Mouse (Mus musculus) layer of hippocampus, postnatal 10 days (tissue): ENCODE measurements around the gene Clmn. TPM values are rescaled to one million over a fixed set of nuclear protein-coding genes. Genes with fewer than 3 reads are reported as not detected.

Source experiments
- DNase-seq, 2 experiments: peaks; one replicate each; pipeline ENCODE4 v3.0.0; 2021; ENCODE audit warnings: low spot score in 2 of 2
- long read RNA-seq: library from polyadenylated mRNA; stranded (forward); transcript quantifications from one replicate; pipeline ENCODE4 v2.0.0, GENCODE M21; 2023
- total RNA-seq, 2 experiments: library from RNA; stranded (reverse); gene quantifications; 2 replicates each; pipeline ENCODE4 v1.2.3; 2021

Clmn gene
- total RNA-seq = 10 to 100 TPM; 42.3 to 43.7 TPM
- long read RNA-seq, full-length matches to known transcripts = 3 of 11 reads
- long read RNA-seq, partial matches to known transcripts = 3 of 11 reads
- long read RNA-seq, other reads (novel, unspliced or antisense) = 5 of 11 reads

DNA sequence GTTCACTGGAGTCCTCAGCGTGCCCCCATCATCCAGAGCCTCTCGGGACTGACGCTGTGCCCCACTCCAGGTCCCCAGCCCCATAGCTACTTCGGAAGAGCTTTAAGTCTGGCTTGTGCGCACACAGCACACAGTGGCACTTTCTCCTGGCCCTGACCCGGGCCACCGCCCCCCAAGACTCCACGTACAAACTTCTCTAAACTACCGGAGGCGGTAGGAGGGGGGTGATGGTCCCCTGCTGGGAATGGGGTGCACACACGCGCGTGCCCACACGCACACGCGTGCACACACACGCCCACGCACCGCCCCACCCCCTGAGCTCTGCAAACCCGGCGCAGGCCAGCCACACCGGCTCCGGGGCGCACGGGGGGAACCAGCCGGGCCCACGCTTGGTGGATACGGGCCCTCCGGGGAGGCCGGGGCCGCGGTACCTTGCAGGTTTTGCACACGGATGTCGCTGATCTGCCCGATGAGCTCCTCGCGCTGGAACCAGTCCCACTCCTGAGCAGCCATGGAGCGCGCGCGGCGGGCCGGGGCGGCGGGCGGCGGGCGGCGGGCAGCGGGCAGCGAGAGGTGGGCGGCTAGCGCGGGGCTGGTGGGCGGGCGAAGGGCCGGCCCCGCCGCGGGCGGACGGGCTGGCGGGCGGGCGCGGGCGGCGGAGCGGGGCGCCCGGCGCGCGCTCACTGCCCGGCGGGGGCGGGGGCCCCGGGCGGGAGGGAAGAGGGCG is at the start of gene Clmn:
Clmn (minus strand) TSS at position 638 of the 727 bp plus-strand sequence.
- peak; percentile 63 to 71 for DNase-seq

DNA sequence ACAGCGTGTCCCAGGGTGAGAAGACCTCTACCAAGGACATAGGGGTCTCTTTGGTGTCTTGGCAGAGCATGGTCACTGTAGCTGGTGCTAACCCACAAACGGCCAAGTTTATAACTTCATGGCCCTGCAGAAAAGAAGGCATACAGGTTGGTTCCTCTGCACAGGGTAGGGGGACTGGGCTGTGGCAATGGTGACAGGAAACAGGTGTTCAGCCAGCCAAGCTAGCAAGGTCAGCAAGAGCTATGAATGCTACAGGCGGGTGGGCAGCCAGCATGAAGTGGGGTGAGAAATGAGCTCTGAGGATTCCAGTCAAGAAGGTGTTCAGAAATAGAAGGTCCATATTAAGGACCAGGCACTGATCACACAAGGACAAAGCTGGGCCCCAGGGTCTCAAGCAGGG is 48.1 kb upstream of the Clmn start:
- no peak for DNase-seq

DNA sequence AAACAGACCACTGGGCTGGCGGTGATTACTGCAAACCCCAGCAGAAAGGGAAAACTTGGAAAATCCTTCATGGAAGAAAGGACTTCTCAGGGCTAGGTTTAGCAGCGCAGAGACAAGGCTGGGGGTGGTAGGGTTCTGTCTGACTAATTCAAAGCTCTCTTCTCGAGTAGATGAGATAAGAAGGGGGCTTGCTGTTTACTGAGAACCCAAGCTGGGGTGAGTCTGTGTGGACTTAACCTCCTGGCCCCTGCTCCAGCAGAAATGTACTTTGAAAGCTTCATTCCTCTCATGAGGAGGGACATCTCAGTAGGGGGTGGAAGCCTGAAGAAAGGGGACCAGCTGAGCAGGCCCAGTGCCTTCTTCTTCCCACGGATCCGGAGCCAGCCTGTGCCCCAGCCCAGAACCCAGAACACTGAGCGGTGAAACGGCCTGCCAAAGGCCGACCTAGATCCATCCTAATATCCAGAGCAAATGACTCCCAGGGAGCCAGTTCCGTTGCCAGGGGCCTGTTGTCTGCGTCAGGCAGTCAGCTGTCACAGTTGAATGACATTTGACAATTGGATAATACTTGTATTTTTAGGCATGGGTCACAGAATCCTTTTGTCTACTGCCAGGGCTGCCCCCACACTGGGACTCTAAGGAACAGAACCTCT is 47.5 kb upstream of the Clmn start:
- DNase-seq = peak; percentile 53 to 64

DNA sequence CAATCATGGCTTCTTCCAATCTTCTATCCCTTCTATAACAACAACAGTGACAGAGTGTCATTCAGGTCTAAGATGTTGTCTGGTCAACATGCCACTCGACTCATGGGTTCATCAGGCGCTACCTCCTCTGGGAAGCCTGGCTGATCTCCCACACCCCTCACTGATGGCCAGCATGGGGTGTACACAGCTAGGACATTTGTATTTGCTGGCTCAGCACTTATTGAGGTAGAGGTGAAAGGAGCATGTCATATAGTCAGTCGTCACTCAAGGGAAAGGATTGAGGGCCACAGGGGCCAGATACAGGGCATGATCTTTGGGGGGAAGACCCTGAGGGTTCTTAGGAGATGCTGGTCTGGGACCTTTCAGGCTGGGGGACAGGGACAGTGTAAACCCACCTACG is 44.9 kb upstream of the Clmn start:
- no peak for DNase-seq

DNA sequence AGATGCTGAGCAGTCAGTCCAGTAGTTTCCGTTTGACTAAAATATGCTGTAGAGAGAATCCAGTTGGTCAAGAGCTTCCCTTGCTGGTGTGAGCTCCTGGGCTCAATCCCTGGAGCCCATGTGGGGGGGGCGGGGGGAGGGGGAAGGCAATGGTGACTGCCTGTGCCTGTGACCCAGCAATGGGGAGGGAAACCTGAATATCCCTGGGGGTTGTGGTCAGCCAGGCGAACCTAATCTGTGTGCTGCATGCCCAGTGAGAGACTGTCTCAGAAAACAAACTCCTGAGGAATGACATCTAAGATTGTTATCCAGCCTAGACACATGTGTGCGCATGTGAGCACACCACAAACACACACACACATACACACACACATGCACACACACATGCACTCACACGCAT is 44.1 kb upstream of the Clmn start:
- DNase-seq = no peak

DNA sequence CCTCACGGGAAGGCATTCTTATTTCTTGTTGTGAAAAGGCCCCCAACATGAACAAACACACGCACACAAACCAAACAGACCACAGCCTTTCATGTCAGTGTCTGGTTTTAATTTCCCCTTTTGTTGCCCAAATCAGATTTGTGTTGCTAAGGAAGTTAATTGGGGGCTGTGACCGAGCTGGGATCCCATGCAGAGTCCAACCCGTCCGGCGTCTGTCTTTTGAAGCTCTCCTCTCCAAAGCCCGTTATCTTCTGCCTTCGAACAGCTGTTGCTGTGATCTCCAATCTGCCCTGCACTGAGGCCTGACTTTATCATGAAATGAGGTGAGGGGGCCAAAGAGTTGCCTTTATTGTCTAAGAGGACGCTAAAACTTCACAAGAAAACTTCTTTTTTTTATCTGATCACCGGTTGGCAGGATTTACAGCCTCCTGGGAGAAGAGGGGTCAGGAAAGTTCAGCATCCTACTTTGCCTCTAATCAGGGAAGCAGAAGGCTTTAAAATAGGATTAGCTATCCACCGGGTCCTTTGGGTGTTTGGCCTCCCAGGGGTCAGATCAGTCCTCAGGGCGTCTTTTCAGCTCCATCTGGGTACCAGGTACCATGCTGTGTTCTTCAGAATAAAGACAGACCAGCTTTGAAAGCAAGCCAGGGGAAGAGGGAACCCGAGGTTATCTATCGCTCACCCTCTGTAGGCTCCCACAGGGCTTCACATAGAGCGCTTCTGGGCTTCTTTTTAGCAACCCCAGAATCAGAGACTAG is 43.3 kb upstream of the Clmn start:
- no peak for DNase-seq

DNA sequence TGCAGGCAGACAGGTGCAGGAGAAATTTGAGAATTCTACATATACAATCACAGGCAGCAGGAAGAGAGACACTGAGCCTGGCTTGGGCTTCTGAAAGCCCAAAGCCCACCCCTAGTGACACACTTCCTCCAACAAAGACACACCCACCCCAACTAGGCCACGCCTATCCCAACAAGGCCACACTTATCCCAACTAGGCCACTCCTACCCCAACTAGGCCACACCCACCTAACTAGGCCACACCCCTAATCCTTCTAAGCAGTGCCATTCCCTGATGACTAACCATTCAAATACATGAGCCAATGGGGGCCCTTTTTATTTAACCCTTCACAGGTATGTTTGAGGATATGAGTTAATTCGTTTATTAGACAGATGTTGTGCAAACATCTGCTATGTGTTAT is 42.3 kb upstream of the Clmn start:
- DNase-seq = no peak

DNA sequence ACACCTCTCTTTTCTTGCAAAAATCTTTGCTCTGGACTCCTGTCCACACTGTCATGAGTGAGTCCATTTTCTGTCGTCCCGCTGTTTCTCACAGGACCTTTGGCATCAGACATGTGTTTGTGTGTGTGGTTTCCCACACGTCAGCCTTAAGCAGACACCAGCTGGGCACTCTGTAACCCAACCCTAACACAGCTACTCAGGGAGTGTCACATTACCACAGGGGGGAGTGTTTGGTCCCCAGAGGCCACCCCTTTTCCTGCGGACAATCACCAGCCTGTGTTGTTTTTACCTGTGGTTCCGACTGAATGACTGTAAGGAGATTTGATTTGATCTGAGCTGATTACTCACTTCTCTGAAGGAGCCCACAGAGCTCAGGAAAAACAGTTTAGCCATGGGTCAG is 39.3 kb upstream of the Clmn start:
- DNase-seq = no peak

DNA sequence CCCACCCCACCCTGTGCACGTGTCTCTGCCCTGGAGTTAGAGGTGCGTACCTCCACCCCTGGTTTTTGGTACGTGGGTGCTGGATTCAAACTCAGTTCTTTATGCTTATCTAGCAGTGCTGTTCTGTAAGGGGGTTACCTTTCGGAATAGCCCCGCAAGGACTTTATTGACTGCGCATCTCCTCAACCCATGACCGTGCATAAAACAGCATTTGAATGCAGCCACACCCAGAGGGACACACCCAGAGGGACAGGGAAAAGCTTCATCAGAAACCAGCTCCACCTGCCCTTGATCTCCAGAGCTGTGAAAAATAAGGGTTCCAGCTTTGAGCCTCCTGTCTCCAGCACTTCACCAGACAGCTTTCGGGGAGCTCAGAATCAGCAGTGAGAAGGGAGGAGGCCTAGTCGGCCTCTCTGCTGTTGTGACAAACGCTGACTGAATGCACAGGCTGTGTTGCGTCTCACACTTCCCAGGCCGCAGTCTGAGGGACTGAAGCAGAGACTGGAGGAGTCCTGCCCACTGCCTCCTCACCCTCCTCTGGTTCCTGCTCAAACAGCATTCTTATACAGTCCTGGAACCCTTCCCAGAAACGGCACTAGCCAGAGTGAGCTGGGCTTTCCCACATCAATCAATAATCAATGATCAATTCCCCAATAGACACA is 37.6 kb upstream of the Clmn start:
- DNase-seq = no peak

DNA sequence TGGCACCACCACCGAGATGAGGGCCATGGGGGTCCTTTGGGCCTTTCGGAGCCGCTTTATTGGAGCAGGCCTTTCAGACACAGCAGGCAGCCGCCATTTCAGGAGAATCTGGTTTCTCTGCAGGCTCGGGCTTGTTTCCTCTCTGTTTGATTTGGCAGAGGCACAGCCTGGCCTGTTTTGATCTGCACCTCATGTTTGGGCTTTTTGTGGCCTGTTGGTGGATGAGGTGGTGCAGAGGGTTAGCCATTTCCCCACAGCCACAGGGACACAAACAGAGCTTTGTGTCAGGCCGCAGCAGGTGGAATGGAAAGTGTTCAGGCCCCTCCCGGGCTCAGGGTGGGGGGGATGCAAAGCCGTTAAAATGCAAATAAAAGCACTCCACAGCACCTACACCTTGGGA is 36.4 kb upstream of the Clmn start:
- DNase-seq = peak in 1 of 2 experiments; percentile 38

DNA sequence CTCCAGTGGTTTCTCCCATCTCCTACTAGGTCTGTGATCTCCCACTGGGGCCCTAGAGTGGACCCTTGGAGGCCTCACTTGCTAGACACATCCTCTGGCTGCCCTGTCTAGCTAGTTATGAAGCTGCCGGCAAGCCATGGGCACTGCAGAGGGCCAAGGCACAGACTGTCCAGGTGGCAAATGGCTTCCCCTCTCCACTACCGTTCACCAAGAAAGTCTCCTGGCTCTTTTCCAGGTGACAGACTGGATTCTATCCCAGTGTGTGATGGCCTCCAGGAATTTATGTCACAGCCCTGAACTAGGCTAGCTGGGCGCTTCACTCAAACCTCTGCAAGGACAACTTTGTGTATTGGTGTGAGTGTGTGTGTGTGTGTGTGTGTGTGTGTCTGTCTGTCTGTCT is 35.0 kb upstream of the Clmn start:
- DNase-seq = no peak

DNA sequence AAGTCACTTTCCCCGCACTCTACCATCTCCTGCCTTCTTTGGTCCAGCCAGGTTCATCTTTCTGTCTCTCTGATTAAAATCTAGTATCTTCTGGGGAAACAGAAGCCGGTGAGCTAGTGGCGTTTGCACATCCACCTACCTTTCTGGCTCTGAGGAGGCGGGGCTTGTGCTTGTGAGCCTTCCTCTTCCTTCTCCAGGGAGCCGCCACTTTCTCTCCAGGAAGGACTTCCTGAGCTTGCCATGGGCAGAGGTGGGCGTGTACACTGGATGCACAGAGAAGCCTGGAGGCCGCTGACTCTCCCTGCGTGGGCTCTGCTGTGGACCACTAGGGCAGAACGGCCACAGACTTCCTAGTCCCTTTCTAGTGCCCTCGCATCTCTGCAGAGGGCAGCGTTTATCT is 34.3 kb upstream of the Clmn start:
- no peak for DNase-seq

DNA sequence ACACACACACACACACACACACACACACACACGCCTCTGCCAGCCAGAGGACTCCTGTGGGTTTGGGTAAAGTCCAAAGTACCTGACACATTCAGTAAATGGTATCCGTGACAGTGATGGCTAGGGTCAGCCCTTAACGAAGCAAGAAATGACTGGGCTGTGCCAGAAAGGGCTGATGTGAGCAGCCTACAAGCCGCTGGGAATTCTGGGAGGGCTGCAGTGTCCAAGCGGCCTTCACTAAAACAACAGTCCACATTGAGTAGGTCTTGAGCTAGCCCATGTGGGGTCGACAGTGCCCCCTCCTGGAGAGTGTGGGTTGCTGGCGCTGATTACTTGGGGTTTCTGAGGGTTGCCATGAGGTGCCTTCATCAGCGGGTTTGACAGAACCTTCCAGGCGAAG is 33.8 kb upstream of the Clmn start:
- no peak for DNase-seq

DNA sequence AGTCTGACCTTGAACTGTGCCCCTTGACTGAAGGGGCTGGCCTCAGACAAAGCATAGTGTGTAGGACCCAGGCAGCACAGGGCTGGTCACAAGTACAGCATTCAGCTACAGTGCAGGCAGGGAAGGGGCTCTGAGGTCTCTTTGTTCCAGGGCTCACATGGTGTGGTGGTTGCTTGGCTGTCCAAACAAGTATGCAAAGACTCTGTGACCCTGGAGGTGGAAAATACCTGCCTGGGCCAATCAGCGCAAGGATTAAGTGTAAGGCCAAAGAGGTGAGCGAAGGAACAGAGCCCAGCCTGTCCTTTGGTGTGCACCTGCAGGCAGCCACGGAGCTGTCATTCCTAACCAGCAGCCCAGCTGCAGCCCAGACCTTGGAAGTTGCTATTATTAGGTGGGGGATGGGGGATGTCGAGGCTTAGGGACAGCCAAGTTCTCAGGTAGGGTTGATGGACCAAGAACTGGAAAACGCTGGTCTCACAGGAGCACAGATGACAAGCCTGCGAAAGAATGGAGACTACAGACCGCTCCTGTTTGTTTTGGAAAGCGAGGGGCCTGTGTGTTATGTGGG is 32.3 kb upstream of the Clmn start:
- no peak for DNase-seq

DNA sequence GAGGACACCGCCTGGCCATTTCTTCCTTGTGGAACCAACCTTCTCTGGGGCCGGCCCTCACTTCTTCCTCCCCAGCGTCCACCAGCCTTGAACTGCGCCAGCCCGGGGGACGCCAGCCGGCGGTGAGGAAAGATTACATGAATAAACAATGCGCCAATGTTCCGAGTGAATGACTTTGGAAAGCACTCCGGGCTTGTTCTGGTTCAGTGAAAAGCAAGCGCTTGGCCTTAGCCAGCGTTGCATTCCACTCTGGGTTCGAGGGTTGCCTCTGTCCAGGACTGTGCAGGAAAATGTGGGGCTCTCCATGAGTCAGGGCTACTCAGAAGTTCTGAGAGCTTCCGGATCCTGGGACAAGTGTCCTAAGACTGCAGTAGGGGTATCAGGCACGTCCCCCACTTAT is 31.8 kb upstream of the Clmn start:
- DNase-seq = peak; percentile 37 to 56

DNA sequence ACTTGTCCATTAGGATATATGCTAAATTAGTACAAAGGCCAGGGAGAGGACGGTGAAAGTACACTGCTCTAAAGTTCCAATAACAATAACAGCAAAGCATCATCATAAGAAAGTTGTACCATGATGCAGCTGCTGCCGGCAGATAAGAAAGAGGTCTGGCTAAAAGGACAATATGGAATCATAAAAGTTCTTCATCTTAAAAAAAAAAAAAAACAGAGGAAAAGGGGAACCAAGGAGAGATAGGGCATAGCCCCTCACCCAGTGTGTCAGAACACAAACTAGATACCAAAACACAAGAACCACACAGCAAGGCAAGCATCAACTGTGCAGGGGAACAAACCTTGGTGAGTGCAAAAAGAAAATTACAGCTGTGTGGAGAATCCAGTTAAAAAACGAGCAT is 27.4 kb upstream of the Clmn start:
- no peak for DNase-seq

DNA sequence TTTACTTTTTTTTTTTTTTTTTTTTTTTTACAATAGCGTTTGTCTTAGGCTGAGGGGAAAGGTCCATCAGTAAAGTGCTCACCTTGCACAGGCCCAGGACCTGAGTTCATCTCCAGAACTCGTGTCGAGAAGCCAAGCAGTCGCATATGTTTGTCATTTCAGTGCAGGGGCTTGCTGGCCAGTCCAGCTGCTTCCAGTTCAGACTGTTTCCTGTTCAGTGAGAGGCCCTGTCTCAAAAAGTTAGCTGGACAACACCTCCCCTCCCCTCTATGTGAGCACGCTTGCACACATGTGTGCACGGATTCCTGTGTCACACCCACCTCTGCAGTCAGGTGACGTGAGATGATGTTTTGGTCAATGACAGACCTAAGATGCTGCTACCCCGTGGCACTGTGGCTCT is 25.2 kb upstream of the Clmn start:
- no peak for DNase-seq

DNA sequence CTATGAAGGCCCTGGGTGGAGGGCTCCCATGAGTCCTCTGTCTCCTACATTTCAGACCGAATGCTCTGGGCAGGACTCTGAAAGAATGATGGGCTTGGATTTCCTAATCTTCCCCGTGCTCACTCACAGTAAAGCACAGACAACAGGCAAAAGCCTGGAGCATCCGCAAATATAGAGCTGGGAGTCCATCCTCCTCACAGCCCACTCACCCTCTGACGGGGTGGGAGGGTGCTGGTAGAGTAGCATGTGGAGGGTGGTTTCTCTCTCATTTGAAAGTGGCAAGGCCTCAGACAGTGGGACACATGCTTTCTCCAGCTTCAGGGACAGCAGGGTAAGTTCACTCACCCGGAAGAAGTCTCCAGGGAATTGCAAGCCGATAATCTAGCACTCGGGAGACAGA is 21.2 kb upstream of the Clmn start:
- no peak for DNase-seq

DNA sequence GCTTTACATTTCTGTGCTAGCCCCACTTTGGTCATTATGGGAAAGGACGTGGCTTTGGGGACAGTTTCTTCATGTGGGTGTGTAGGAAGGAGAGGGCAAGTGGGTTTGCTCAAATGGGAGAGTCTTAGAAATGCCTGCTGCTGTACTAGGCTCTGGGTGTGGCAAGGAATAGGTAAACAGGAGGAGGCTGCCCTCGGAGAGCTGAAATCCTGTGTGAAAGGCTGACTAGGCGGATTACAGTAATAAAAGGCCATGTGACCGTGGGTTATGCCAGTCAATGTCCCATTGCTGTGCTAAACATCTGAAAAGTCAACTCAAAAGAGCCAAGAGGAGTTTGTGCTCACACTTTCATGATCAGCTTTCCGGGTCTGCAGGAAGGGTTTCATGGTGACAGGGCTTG is 17.7 kb upstream of the Clmn start:
- no peak for DNase-seq

DNA sequence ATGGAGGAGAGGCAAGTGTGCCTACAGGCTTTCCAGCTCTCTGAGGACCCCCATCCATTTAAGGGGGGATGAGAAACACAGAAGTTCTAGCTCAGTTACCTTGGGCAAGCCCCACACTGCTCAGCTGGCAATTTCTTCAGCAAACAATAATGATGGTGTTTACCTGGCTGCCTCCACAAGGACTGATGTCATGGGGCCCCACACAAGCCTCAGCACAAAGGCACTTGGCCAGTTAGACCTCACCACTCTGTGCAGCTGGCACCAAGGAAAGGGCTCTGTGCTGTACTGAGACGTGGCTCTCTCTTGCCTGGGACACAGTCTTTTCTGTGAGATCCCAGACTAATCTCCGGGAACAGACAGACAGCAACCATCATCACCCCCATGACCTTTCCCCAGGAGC is 17.2 kb upstream of the Clmn start:
- DNase-seq = no peak

DNA sequence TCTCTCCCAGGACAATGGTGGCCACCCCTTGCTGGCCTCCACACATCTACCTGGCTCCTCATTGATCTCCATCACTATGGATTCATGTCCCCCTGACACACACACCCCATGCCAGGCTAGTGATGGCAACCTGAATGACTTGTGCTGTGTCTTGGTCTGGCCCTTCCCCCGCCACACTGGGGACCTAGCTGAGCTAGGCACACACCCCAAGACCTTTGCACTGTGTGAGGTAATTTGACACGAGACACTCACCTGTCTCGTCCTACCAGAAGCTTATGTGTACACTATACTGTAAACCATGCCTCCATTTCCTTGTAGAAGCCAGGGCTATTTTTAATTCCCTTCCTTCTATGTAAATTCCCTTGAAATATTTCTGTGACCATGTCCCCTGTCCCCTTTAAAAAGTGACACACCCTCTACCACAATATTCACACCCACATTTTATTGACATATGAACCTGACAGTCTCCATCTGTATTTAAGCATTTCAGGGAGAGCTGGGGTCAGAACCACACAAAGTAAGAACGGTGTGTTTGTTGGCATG is 16.7 kb upstream of the Clmn start:
- no peak for DNase-seq
